Mouse (Mus musculus): ENCODE measurements around the gene Slc6a1.

- TF ChIP-seq CTCF (conservative IDR thresholded peaks at IDR 0.05; ENCODE audit: low read length) (no peak), POU5F1 (IDR thresholded peaks at IDR 0.05; ENCODE audit: borderline replicate concordance, low read length) (no peak), NANOG (IDR thresholded peaks at IDR 0.05; ENCODE audit: borderline replicate concordance, low read length) (no peak)
These were observed 6.7 kb downstream of the Slc6a1 start for GRCm38 (mm10) chr6:114289106-114289505.
